Mouse (Mus musculus) hindbrain, embryonic 10.5 days (tissue): ENCODE results near the gene Aspscr1. TPM values are rescaled to one million over a fixed set of nuclear protein-coding genes. Genes with fewer than 3 reads are reported as not detected.

Experiments
- DNase-seq: peaks from one replicate; pipeline ENCODE4 v3.0.0-alpha.2; 2017; ENCODE audit warnings: low spot score
- H3K27ac ChIP-seq: fragments of 300-500 bp; sonication (generic); 2 replicates; pipeline ENCODE4 v1.5.1; 2016; ENCODE audit warnings: mild to moderate bottlenecking, moderate library complexity
- H3K27me3 ChIP-seq: fragments of 300-500 bp; sonication (generic); 2 replicates; pipeline ENCODE4 v1.6.1; 2016; ENCODE audit warnings: mild to moderate bottlenecking; ENCODE audit not compliant: poor library complexity, insufficient read depth, severe bottlenecking
- H3K36me3 ChIP-seq: fragments of 300-500 bp; sonication (generic); 2 replicates; pipeline ENCODE4 v1.6.1; 2016; ENCODE audit warnings: mild to moderate bottlenecking, moderate library complexity
- H3K4me1 ChIP-seq: fragments of 300-500 bp; sonication (generic); replicated peaks from 2 replicates; pipeline ENCODE4 v1.6.1; 2016; ENCODE audit warnings: mild to moderate bottlenecking
- H3K4me3 ChIP-seq: fragments of 300-500 bp; sonication (generic); 2 replicates; pipeline ENCODE4 v1.5.1; 2016; ENCODE audit warnings: mild to moderate bottlenecking, moderate library complexity
- H3K9me3 ChIP-seq: fragments of 300-500 bp; sonication (generic); 2 replicates; pipeline ENCODE4 v1.6.1; 2016; ENCODE audit warnings: mild to moderate bottlenecking, moderate library complexity
- WGBS: fragments of 180-500 bp; shearing (Covaris S2); methylation state at CpG from one replicate; pipeline ENCODE4 v1.1.7; 2016; 5-methylcytosine and 5-hydroxymethylcytosine counted together
- polyA plus RNA-seq: library from polyadenylated mRNA; unstranded; fragments of >200 nt; fragmentation: Nextera tagmentation; extraction: Ambion mirVana; gene quantifications from 2 replicates; pipeline ENCODE4 v1.2.1, GENCODE M21; 2016

Gene Aspscr1
- polyA plus RNA-seq, 1 experiment from 2014 or later, result 178 TPM

DNA sequence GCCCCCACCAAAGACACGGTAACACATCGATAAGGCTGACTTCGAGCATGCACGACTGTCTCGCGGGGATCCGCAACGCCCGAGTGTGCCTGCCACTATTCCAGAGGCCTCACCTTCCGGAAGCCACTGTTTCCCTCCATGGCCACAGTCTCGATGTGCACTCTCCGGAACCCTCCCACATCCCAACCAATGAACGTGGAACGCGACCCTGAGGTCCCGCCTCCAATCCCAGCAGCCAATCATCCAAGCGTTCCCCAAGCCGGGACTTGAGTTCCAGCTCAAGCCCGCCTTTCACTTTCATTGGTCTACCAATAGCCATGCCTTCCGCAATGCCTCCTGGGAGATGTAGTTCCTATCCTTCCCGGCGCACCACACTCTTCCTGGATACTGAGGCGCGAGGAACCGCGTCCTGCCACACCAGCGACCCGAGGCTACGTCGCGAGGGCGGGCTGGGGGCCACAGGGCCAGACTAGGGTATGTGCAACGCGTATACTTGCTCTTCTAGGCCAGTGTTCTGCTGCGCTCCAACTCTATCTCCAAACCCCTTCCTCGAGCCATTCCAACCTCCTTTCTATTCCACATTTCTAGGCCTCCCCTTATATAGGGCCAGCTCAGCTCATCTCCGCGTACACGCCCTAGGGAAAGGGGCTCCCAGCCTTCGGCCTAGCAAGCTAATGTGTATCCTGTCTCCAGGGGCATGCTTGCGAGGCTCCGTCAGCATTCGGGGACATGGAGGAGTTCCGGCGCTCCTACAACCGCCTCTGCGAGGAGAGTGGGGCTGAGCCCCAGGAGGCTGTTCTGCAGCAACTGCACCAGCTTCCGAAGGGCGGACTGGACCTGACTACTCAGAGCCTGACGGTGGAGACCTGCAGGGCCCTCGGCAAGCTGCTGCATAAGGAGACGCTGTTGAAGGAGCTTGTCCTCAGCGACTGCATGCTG is 41.1 kb downstream of the Aspscr1 start, which contains the start of the genes Cenpx and Lrrc45:
Cenpx (minus strand) TSS at position 159 of the 939 bp plus-strand sequence.
Lrrc45 (plus strand) TSS at position 346 of the 939 bp plus-strand sequence.
- peak within 1 kb of the TSS; percentile 81 for H3K27ac ChIP-seq
- no peaks in the 10 kb centered on the region for H3K9me3 ChIP-seq
- 4% methylated on average over 53 of the region's 53 CpGs for WGBS
- peak; percentile 98 for DNase-seq
- H3K4me3 ChIP-seq, result peak within 1 kb of the TSS; percentile 63
- peaks cover 47% of the 10 kb centered on the region for H3K4me1 ChIP-seq
- peaks cover 66% of the 10 kb centered on the region for H3K36me3 ChIP-seq
- no peaks in the 10 kb centered on the region for H3K27me3 ChIP-seq

DNA sequence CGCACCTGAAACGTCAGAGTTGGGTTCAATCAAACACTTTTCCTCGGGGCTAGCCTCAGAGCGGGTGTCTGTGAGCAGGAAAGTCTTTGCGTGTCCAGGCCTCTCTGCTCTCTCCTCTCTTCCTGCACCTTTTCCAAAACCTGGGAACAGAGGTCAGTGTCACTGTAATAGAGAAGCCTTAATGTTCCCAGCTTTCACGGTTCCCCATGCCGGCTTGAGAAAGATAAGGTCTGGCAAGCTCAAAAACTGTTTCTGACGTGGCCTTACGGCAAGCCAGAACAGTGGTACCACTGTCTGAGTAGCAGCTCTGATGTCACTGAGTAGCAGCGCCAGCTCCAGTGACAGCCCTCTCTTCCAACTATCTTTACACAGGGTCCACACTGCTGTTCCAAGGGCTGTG is 41.8 kb downstream of the Aspscr1 start:
- Histone ChIP-seq H3K9me3 (no peaks in the 10 kb centered on the region), H3K4me1 (peaks cover 45% of the 10 kb centered on the region), H3K27ac (peak overlapping the region; percentile 81; the same call in 1 of the 2 replicates), H3K27me3 (no peaks in the 10 kb centered on the region), H3K4me3 (peak overlapping the region; percentile 63), H3K36me3 (peaks cover 66% of the 10 kb centered on the region)
- no peak for DNase-seq
- WGBS, result 62% methylated on average over 10 of the region's 10 CpGs

DNA sequence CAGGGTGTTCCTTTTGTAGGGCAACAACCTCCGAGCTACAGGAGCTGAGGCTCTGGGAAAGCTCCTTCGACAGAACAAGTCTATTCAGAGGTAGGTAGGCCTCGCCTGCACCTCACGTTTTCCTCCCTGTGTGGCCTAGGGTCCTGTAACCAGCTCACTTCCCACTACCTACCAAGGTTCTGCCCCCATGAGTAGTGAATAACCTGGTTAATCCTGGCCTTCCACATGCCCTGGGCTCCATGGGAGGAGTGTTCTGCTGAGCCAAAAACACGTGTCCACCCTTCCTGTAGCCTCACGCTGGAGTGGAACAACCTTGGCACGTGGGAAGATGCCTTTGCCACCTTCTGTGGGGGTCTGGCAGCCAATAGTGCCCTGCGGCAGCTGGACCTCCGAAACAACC is 42.4 kb downstream of the Aspscr1 start:
- Histone ChIP-seq H3K27ac (no peak overlapping the region), H3K4me1 (peaks cover 45% of the 10 kb centered on the region), H3K9me3 (no peaks in the 10 kb centered on the region), H3K4me3 (peak overlapping the region; percentile 63; the same call in 1 of the 2 replicates), H3K36me3 (peaks cover 66% of the 10 kb centered on the region), H3K27me3 (no peaks in the 10 kb centered on the region)
- WGBS, result 91% methylated on average over 9 of the region's 9 CpGs
- no peak for DNase-seq

DNA sequence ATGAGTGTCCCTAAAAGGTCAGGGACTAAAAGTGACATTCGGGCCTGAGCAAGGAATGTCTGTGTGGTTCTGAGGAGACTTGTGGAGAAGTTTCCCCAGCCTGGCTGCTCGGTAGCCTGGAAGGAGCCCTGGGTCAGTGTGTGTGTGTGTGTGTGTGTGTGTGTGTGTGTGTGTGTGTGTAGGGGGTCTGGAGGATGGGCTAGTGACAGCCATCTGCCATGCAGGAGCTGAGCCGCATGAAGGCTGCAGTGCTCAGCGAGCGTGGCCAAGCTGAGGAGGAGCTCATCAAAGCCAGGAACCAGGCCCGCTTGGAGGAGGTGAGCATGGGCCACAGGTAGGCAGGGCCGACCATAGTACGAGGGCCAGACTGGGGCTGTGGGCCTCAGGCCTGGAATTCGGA is 46.5 kb downstream of the Aspscr1 start:
- peaks cover 41% of the 10 kb centered on the region for H3K4me1 ChIP-seq
- H3K36me3 ChIP-seq, result peaks cover 59% of the 10 kb centered on the region
- WGBS, result 88% methylated on average over 9 of the region's 9 CpGs
- H3K9me3 ChIP-seq, result no peaks in the 10 kb centered on the region
- no peak for DNase-seq
- H3K4me3 ChIP-seq, result peak overlapping the region; percentile 0; the same call in 1 of the 2 replicates
- no peak overlapping the region for H3K27ac ChIP-seq
- H3K27me3 ChIP-seq, result peaks cover 32% of the 10 kb centered on the region

DNA sequence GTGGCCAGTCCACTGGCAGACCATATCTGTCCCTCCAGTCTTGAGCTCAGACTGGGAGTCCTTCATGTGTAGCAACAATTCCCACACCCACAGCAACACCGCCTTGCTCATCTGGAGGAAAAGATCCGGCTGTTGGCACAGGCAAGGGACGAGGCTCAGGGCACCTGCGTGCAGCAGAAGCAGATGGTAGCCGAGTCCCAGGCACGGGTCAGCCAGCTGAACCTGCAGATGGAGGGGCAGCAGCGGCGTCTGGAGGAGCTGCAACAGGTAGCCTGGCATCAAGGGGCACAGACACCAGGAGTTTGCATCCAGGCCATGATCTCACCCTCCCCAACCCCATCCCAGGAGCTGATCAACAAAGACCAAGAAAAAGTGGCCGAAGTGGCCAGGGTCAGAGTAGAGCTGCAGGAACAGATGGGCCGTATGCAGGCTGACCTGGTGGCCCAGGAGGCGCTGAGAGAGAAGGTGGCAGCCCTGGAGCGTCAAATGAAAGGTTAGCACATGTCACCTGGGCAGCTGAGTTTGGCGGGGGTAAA is 47.1 kb downstream of the Aspscr1 start:
- peaks cover 59% of the 10 kb centered on the region for H3K36me3 ChIP-seq
- WGBS, result 87% methylated on average over 13 of the region's 13 CpGs
- H3K9me3 ChIP-seq, result no peaks in the 10 kb centered on the region
- H3K4me3 ChIP-seq, result 0 out of 2 replicates have a peak overlapping the region, but pooled peaks have one; percentile 73
- H3K4me1 ChIP-seq, result peaks cover 35% of the 10 kb centered on the region
- peaks cover 33% of the 10 kb centered on the region for H3K27me3 ChIP-seq
- DNase-seq, result no peak
- no peak overlapping the region for H3K27ac ChIP-seq

DNA sequence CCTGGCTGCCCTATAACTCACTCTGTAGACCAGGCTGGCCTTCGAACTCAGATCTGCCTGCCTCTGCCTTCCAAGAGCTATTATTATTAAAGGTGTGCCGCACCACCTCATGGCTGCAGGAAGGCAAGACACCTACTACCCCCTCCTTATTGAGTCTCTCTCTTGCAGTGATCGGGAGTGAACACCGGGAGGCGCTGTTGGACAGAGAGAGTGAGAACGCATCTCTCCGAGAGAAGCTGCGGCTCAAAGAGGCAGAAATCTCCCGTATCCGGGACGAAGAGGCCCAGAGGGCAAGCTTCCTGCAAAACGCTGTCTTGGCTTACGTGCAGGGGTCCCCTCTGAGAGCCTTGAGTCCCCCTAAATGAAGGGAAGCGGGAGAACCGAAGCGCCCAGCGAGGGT is 47.7 kb downstream of the Aspscr1 start:
- Histone ChIP-seq H3K27ac (peak overlapping the region; percentile 87), H3K9me3 (no peaks in the 10 kb centered on the region), H3K36me3 (peaks cover 56% of the 10 kb centered on the region), H3K4me1 (peaks cover 29% of the 10 kb centered on the region), H3K4me3 (peak overlapping the region; percentile 73), H3K27me3 (peaks cover 39% of the 10 kb centered on the region)
- peak; percentile 92 for DNase-seq
- 10% methylated on average over 17 of the region's 17 CpGs for WGBS

DNA sequence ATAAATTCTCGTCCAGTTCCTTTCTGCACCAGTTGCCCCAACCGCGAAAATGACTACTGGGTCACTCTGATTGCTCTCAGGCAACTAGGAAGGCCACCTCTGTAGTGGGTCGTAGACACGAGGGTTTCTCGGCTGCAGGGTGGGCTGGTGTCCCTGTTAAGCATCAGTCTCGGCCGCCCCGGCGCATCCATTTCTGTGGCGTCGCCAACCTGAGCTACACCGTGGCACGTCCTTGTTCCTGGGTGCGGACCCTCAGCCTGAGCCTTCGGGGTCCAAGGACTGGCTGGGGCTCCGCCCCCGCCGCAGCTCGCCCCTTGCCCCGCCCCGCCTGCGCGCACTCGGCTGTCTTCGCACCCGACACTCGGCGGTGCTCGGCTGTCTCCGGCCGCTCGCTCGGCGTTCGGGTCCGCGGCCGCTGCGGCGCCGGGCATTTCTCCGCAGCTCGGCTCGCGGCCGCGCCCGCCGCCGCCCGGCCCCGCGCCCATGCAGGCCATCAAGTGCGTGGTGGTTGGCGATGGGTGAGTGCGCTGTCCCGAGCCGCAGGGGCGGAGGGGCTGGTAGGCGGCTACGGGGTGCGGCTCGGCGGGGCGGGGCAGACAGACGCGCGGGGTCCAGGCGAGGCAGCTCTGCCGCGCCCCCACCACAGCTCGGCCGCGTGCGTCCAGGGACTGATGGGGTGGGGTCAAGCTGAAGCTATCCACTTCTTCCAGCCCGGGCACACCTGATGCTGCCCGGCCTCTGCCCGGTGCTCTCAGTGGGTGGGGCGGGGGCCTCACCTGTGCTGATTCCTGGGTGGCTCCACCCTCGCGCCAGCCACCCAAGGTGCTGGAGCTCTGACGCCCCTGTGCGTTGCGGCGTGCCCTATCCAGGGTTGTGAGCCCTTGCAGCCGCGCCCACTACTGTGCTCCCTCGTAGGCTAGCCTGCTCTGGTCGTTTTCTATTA is 48.6 kb downstream of the Aspscr1 start, which contains the start of gene Rac3:
Rac3 (plus strand) TSS at position 347 of the 943 bp plus-strand sequence.
- peak within 1 kb of the TSS; percentile 73 for H3K4me3 ChIP-seq
- H3K27me3 ChIP-seq, result peaks cover 48% of the 10 kb centered on the region
- H3K9me3 ChIP-seq, result no peaks in the 10 kb centered on the region
- WGBS, result under 1% methylated on average over 90 of the region's 90 CpGs
- peak; percentile 82 for DNase-seq
- H3K36me3 ChIP-seq, result peaks cover 48% of the 10 kb centered on the region
- H3K4me1 ChIP-seq, result peaks cover 29% of the 10 kb centered on the region
- H3K27ac ChIP-seq, result peak within 1 kb of the TSS; percentile 87

DNA sequence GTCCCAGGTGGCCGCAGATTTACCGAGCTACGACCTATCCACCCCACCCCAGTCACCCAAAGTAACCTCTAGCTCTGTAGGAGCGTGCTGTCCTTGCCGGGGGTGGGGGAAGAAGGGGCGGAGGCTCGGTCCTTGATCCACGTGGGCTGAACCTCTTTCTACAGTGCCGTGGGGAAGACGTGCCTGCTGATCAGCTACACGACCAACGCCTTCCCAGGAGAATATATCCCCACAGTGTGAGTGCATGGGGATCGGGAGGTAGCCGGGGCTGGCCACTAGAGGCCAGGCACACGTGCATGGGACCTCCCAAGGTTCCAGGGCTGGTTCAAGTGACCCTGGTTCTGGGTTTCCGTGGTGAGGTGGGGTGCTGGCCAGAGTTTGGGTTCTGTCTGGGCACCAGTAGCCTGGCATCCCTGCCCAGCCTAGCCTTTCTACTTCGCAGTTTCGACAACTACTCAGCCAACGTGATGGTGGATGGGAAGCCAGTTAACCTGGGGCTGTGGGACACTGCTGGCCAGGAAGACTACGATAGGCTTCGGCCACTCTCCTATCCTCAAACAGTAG is 49.4 kb downstream of the Aspscr1 start:
- whole genome bisulfite sequencing, result 21% methylated on average over 21 of the region's 21 CpGs
- Histone ChIP-seq H3K4me1 (peaks cover 36% of the 10 kb centered on the region), H3K9me3 (no peaks in the 10 kb centered on the region), H3K36me3 (peaks cover 41% of the 10 kb centered on the region), H3K27ac (peak overlapping the region; percentile 87), H3K4me3 (peak overlapping the region; percentile 73), H3K27me3 (peaks cover 51% of the 10 kb centered on the region)
- DNase-seq, result no peak

DNA sequence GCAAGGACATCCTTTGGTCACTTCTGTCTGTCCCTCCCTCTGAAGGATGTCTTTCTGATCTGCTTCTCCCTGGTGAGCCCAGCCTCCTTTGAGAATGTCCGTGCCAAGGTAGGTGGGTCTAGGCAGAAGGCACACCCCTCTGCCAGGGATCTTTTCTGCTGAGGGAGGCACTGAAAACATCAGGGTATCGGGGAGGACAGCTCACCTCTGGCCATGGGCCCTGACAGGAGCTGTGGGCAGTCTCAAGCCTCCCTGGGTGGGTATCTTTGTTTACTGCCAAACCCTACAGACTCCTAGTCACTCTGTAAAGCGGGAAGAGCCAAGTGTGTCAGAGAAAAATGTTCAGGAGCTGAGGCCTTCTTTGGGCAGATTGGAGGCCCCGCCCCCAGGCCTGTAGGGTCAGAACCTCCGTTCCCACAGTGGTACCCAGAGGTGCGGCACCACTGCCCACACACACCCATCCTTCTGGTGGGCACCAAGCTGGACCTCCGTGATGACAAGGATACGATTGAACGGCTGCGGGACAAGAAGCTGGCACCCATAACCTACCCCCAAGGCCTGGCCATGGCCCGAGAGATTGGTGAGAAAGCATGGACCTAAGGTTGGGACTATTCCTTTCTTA is 50.1 kb downstream of the Aspscr1 start:
- Histone ChIP-seq H3K4me1 (peaks cover 39% of the 10 kb centered on the region), H3K27me3 (peaks cover 51% of the 10 kb centered on the region), H3K9me3 (no peaks in the 10 kb centered on the region), H3K36me3 (peaks cover 34% of the 10 kb centered on the region), H3K27ac (no peak overlapping the region), H3K4me3 (no peak overlapping the region)
- 89% methylated on average over 11 of the region's 11 CpGs for WGBS
- no peak for DNase-seq

DNA sequence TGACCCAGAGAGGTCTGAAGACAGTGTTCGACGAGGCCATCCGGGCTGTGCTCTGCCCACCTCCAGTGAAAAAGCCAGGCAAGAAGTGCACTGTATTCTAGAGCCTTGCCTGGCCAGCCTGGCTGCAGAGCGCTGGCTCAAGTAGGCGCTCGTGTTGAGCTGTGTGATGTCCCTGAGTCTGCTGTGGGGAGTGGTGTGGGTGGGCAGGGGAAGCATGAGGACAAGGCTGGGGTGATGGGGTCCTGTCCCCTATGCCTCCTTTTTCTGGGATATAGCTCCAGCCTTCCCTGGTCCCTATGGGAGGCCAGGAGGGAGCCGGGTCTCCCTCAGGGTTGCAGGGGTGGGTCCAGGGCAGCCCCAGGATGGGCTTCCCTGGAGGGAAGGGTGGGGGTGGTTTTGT is 50.7 kb downstream of the Aspscr1 start:
- WGBS, result 79% methylated on average over 7 of the region's 7 CpGs
- Histone ChIP-seq H3K4me3 (no peak overlapping the region), H3K27me3 (peaks cover 58% of the 10 kb centered on the region), H3K36me3 (peaks cover 27% of the 10 kb centered on the region), H3K9me3 (no peaks in the 10 kb centered on the region), H3K27ac (no peak overlapping the region), H3K4me1 (peaks cover 40% of the 10 kb centered on the region)
- DNase-seq, result no peak

DNA sequence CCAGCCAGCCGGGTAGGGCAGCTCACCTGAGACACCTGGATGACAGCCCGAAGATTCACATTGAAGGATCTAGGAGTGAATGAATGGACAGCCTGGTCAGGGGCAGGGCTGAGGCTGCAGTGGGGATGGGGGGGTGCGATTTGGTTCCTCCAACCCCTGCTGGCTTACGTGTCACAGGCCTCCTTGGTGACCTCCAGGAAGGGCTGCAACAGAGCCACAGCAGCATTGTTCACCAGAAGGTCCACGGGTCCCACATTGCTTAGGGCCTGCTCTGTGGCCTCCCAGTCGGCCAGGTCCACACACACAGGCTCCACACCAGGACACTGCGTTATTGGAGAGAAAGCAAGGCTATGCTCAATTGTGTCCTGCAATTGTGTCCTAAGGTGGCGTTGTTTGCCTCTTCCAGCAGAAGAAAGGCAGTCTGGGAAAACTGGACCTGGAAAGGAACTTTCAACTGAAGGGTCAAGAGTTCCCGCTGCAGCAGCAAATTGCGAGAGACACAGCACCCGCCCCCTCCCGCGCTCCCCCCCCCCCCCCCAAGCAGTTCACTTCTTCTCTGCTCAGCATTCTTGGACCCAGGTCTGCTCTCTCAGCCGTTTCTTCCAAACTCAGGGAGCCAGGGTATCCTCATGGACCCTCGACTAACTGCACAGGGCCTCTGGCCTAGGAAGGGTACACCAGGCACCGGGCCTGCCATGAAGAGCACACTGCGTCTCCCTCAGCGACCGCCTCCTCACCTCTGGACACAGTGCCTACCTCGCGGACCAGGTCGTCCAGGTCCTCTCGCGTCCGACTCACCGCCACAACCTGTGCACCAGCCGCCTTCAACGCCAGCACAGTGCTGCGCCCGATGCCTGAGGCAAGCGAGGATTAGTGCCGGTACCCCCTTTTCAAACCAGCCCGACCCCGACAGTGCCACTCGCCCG is 53.7 kb downstream of the Aspscr1 start:
- Histone ChIP-seq H3K36me3 (0 out of 2 replicates have a peak, but pooled peaks cover 9% of the 10 kb centered on the region), H3K27ac (peak overlapping the region; percentile 66), H3K4me3 (peak overlapping the region; percentile 68), H3K9me3 (no peaks in the 10 kb centered on the region), H3K4me1 (peaks cover 38% of the 10 kb centered on the region), H3K27me3 (peaks cover 71% of the 10 kb centered on the region)
- DNase-seq, result no peak
- 15% methylated on average over 36 of the region's 36 CpGs for WGBS
